Mouse (Mus musculus): ENCODE data around the gene Art1.

DNA sequence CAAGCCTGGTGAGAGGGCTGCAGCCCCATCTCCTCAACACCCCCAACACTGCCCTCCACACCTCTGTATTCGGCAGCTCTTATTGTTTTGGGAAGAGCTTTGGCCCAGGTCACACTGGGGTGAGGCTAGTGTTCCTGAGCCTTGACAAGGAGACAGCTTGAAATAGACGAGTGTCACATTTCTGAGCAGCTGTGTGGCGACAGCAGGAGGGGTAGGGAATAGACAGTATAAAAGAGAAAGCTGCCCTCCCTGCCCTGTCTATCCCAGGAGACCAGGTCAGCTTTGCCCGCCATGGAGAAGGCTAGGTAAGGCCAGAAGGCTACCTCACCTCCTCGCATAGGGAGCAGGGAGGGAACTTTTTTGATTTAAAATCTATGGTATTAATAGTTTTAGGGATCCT, at the start of gene Art1:
- TF ChIP-seq CTCF (IDR thresholded peaks at IDR 0.05; ENCODE audit: low read depth) (no peak), EP300 (IDR thresholded peaks at IDR 0.05; ENCODE audit: low read depth) (no peak)
